Mouse (Mus musculus) myocyte (in vitro differentiated cells): ENCODE results near the gene Camta1.

Experiments used
- E2F4 ChIP-seq: IDR thresholded peaks from one replicate; pipeline ENCODE4 v1.6.1; 2011; ENCODE audit warnings: mild to moderate bottlenecking, control low read depth, moderate library complexity; ENCODE audit not compliant: insufficient read depth
- MYOD1 ChIP-seq, 3 experiments: IDR thresholded peaks; one replicate each; pipeline ENCODE4 v1.6.1; 2011; ENCODE audit warnings: control low read depth in 2 of 3, low read depth in 2 of 3, mild to moderate bottlenecking in 2 of 3, moderate library complexity in 1 of 3; ENCODE audit not compliant: insufficient read length in 2 of 3, control insufficient read depth in 1 of 3
- POLR2A ChIP-seq: IDR thresholded peaks from one replicate; pipeline ENCODE4 v1.6.1; 2011; ENCODE audit warnings: low read depth, mild to moderate bottlenecking, control low read depth, moderate library complexity; ENCODE audit not compliant: insufficient read length
- SRF ChIP-seq: IDR thresholded peaks from one replicate; pipeline ENCODE4 v1.6.1; 2011; ENCODE audit warnings: low read depth; ENCODE audit not compliant: control insufficient read depth, insufficient read length
- TCF12 ChIP-seq: IDR thresholded peaks from one replicate; pipeline ENCODE4 v1.6.1; 2011; ENCODE audit warnings: mild to moderate bottlenecking, control low read depth; ENCODE audit not compliant: poor library complexity, insufficient read depth, severe bottlenecking
- USF1 ChIP-seq: IDR thresholded peaks from one replicate; pipeline ENCODE4 v1.6.1; 2011; ENCODE audit warnings: low read depth, mild to moderate bottlenecking, control low read depth, moderate library complexity

GRCm38 (mm10) chr4:151346673-151347072 lies 515.0 kb downstream of the Camta1 start:
- TF ChIP-seq POLR2A (no peak), TCF12 (no peak), USF1 (no peak), E2F4 (no peak), SRF (no peak), MYOD1 (IDR thresholded peaks at IDR 0.05; ENCODE audit: control insufficient read depth in 1 of 3, insufficient read length in 2 of 3, low read depth in 2 of 3) (no peak)
